ENCODE assay signal across 25 mouse cellular contexts in the genomic region with DNA sequence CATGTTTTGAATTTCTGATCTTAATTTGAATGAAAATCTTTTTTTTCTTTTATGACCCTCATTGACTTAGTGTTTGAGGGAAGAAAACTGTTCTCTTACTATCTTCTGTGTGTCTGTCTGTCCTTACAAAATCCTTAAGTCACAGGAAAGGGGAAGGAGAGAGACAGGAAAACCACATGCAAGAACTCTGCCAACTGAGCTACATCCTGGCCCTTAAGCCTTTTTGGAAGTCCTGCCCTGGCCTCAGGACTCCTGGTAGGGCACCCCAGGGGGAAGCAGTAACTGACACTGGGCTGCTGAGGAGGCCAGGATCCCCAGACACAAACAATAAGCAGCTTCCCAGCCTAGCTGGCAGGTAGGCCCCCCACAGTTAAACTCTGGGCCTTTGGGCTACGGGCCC. TPM values are rescaled to one million over a fixed set of nuclear protein-coding genes. Genes with fewer than 3 reads are reported as not detected.
DNase-seq lines count a peak whose midpoint lies in the region; ATAC-seq and TF ChIP-seq lines count a peak whose summit lies in the region.
"Had no signal": no experiment of that assay in that cellular context is flagged by ENCODE, and none has a peak within 500 bp of the region (broad histone marks: within the 10 kb centered on the region; RNA-seq: fewer than 3 reads in every experiment).

No protein-coding gene starts in this region.

- no peak for ATAC-seq in kidney, embryonic 16.5 days (ENCODE audit: low FRiP score, low TSS enrichment)
- peak; percentile 28 to 41; a peak in 1 of 4 replicates for ATAC-seq in hematopoietic stem cell, adult 5-6 weeks (replicated peaks in 1 of 2; ENCODE audit: insufficient read depth in 1 of 2, low FRiP score in 2 of 2, low TSS enrichment in 1 of 2, low read depth in 1 of 2, poor library complexity in 2 of 2, severe bottlenecking in 2 of 2)
- ATAC-seq in megakaryocyte progenitor cell, adult 5-6 weeks (replicated peaks; ENCODE audit: poor library complexity) = peak; percentile 67
- ATAC-seq in midbrain, embryonic 16.5 days = no peak
- ATAC-seq: forebrain, embryonic 15.5 days; hindbrain, embryonic 16.5 days; inflammation-experienced regulatory T-cells, adult 6 months had no signal

- DNase-seq in kidney, postnatal 14 days = no peak
- no peak for DNase-seq in layer of hippocampus, adult 2 months (ENCODE audit: low spot score in 2 of 2)
- no peak for DNase-seq in spleen, postnatal 10 days (ENCODE audit: low spot score in 2 of 2)
- DNase-seq: adrenal gland, postnatal 10 days; cerebellum, adult 2 months; cerebellum, postnatal 10 days; embryo, embryonic 11 days; heart, adult 2 months; heart, postnatal 36 days had no signal

- H3K4me3 ChIP-seq in kidney, embryonic 16.5 days (ENCODE audit: low read length) = no peak overlapping the region
- H3K4me3 ChIP-seq in bone marrow, adult 2 months (replicated peaks; ENCODE audit: control insufficient read depth, low read depth, low read length) = no peak overlapping the region
- H3K4me3 ChIP-seq in midbrain, embryonic 16.5 days (ENCODE audit: low read depth, low read length) = no peak overlapping the region
- no peak overlapping the region for H3K4me3 ChIP-seq in layer of hippocampus, adult 2 months
- H3K4me3 ChIP-seq: embryonic facial prominence, embryonic 15.5 days; erythroblast, embryonic 14.5 days; forebrain, embryonic 10.5 days; forebrain, embryonic 15.5 days; heart, adult 2 months; heart, embryonic 13.5 days; hindbrain, embryonic 12.5 days had no signal

- H3K9me3 ChIP-seq in kidney, embryonic 16.5 days (ENCODE audit: low read length) = no peaks in the 10 kb centered on the region
- no peaks in the 10 kb centered on the region for H3K9me3 ChIP-seq in midbrain, embryonic 16.5 days (replicated peaks; ENCODE audit: control insufficient read depth, low read length, poor library complexity, severe bottlenecking)
- H3K9me3 ChIP-seq: embryonic facial prominence, embryonic 15.5 days; forebrain, embryonic 10.5 days; forebrain, embryonic 15.5 days; G1E; heart, embryonic 13.5 days; hindbrain, embryonic 12.5 days had no signal

- TF ChIP-seq CTCF in bone marrow, adult 2 months (IDR thresholded peaks at IDR 0.05; ENCODE audit: control insufficient read depth, insufficient read depth, low read length) = no peak
- no peak for TF ChIP-seq CTCF in layer of hippocampus, adult 2 months (conservative IDR thresholded peaks at IDR 0.05)

- no peaks in the 10 kb centered on the region for H3K27me3 ChIP-seq in kidney, embryonic 16.5 days (ENCODE audit: insufficient read depth, low read length)
- no peaks in the 10 kb centered on the region for H3K27me3 ChIP-seq in midbrain, embryonic 16.5 days (ENCODE audit: control insufficient read depth, insufficient read depth, low read depth, low read length)
- H3K27me3 ChIP-seq: CH12.LX; embryonic facial prominence, embryonic 15.5 days; forebrain, embryonic 15.5 days; heart, embryonic 13.5 days; hindbrain, embryonic 12.5 days had no signal

- no peaks in the 10 kb centered on the region for H3K36me3 ChIP-seq in kidney, embryonic 16.5 days (ENCODE audit: insufficient read depth, low read length)
- H3K36me3 ChIP-seq in midbrain, embryonic 16.5 days (ENCODE audit: control insufficient read depth, insufficient read depth, low read length) = no peaks in the 10 kb centered on the region
- H3K36me3 ChIP-seq: embryonic facial prominence, embryonic 15.5 days; forebrain, embryonic 10.5 days; forebrain, embryonic 15.5 days; G1E; heart, embryonic 13.5 days; hindbrain, embryonic 12.5 days had no signal

- no peak overlapping the region for H3K4me2 ChIP-seq in kidney, embryonic 16.5 days (replicated peaks; ENCODE audit: low read depth, low read length)
- no peak overlapping the region for H3K4me2 ChIP-seq in midbrain, embryonic 16.5 days (ENCODE audit: low read length)
- H3K4me2 ChIP-seq: embryonic facial prominence, embryonic 15.5 days; forebrain, embryonic 15.5 days; heart, embryonic 13.5 days; hindbrain, embryonic 12.5 days had no signal

- 0 out of 2 replicates have a peak overlapping the region, but pooled peaks have one; percentile 9 for H3K9ac ChIP-seq in kidney, embryonic 16.5 days (replicated peaks; ENCODE audit: low read length)
- H3K9ac ChIP-seq in midbrain, embryonic 16.5 days (ENCODE audit: low read depth, low read length) = no peak overlapping the region
- H3K9ac ChIP-seq: embryonic facial prominence, embryonic 15.5 days; forebrain, embryonic 15.5 days; heart, embryonic 13.5 days; hindbrain, embryonic 12.5 days had no signal

- no peak for TF ChIP-seq POLR2A in bone marrow, adult 2 months (IDR thresholded peaks at IDR 0.05; ENCODE audit: borderline replicate concordance, control insufficient read depth, low read depth, low read length)

- 93% methylated on average over 1 of the region's 1 CpGs for WGBS in kidney, embryonic 16.5 days
- 20% methylated on average over 1 of the region's 1 CpGs for WGBS in bone marrow, adult 2 months
- WGBS in midbrain, embryonic 16.5 days = 61% methylated on average over 1 of the region's 1 CpGs

- H3K27ac ChIP-seq in kidney, embryonic 16.5 days (ENCODE audit: low read length) = no peak overlapping the region
- H3K27ac ChIP-seq in bone marrow, adult 2 months (ENCODE audit: control insufficient read depth, insufficient read depth, low read depth, low read length, poor library complexity) = peak overlapping the region; percentile 13
- H3K27ac ChIP-seq in midbrain, embryonic 16.5 days (ENCODE audit: low read length) = no peak overlapping the region
- no peak overlapping the region for H3K27ac ChIP-seq in layer of hippocampus, adult 2 months
- H3K27ac ChIP-seq: embryonic facial prominence, embryonic 15.5 days; forebrain, embryonic 10.5 days; forebrain, embryonic 15.5 days; heart, adult 2 months; heart, embryonic 13.5 days; hindbrain, embryonic 12.5 days had no signal

- H3K4me1 ChIP-seq in kidney, embryonic 16.5 days (ENCODE audit: insufficient read depth, low read length) = 0 out of 2 replicates have a peak, but pooled peaks cover 4% of the 10 kb centered on the region
- no peaks in the 10 kb centered on the region; the same call in 1 of the 2 replicates for H3K4me1 ChIP-seq in bone marrow, adult 2 months (ENCODE audit: control insufficient read depth, insufficient read depth, low read length)
- H3K4me1 ChIP-seq in midbrain, embryonic 16.5 days (ENCODE audit: control insufficient read depth, insufficient read depth, low read length) = no peaks in the 10 kb centered on the region
- H3K4me1 ChIP-seq: forebrain, embryonic 15.5 days; heart, embryonic 13.5 days; hindbrain, embryonic 12.5 days had no signal

RNA-seq across cellular contexts. Expression of gene Ttc21a, which starts 5.9 kb away (rescaled TPM):
- 0.20 and 0.35 TPM in 2 replicates for polyA plus RNA-seq in kidney, embryonic 16.5 days (2015; fragmentation: Nextera tagmentation; extraction: Ambion mirVana)
- polyA plus RNA-seq in bone marrow, adult 2 months (2011; ENCODE audit: insufficient read depth, insufficient read length, low replicate concordance, missing spikeins) = 1.5 and 5.0 TPM in 2 replicates
- total RNA-seq in hematopoietic stem cell, adult 5-6 weeks (2017) = 0.10 and 1.2 TPM in 2 replicates
- 2.3 and 2.4 TPM in 2 replicates for total RNA-seq in megakaryocyte progenitor cell, adult 5-6 weeks (2015)
- total RNA-seq in megakaryocyte progenitor cell, adult 5-6 weeks (2017) = 3.4 and 5.7 TPM in 2 replicates
- polyA plus RNA-seq in midbrain, embryonic 16.5 days (2015; fragmentation: Nextera tagmentation; extraction: Ambion mirVana) = 1.0 and 1.3 TPM in 2 replicates
- total RNA-seq in layer of hippocampus, adult 2 months (2021) = under 1 TPM; 0.49 to 0.92 TPM
- total RNA-seq: gastrocnemius, adult 8-10 months; heart, adult 2 months; heart, postnatal 36 days had no signal
- polyA plus RNA-seq: erythroblast, embryonic 14.5 days; inflammation-experienced regulatory T-cells, adult 6 months had no signal

RNA-seq across cellular contexts. Expression of gene Gorasp1, which starts 6.0 kb away (rescaled TPM):
- polyA plus RNA-seq in kidney, embryonic 16.5 days (2015; fragmentation: Nextera tagmentation; extraction: Ambion mirVana) = 28.0 and 29.5 TPM in 2 replicates
- polyA plus RNA-seq in bone marrow, adult 2 months (2011; ENCODE audit: insufficient read depth, insufficient read length, low replicate concordance, missing spikeins) = 2.7 and 4.6 TPM in 2 replicates
- total RNA-seq in hematopoietic stem cell, adult 5-6 weeks (2017) = 4.7 and 4.9 TPM in 2 replicates
- 7.9 and 8.7 TPM in 2 replicates for total RNA-seq in megakaryocyte progenitor cell, adult 5-6 weeks (2015)
- 5.1 and 7.4 TPM in 2 replicates for total RNA-seq in megakaryocyte progenitor cell, adult 5-6 weeks (2017)
- polyA plus RNA-seq in midbrain, embryonic 16.5 days (2015; fragmentation: Nextera tagmentation; extraction: Ambion mirVana) = 27.3 and 29.2 TPM in 2 replicates
- total RNA-seq in layer of hippocampus, adult 2 months (2021) = 10 to 100 TPM; 33.1 to 40.8 TPM

RNA-seq across cellular contexts. Expression of gene Csrnp1, which starts 41.1 kb away (rescaled TPM):
- 7.1 and 8.7 TPM in 2 replicates for polyA plus RNA-seq in kidney, embryonic 16.5 days (2015; fragmentation: Nextera tagmentation; extraction: Ambion mirVana)
- 6.4 and 19.5 TPM in 2 replicates for polyA plus RNA-seq in bone marrow, adult 2 months (2011; ENCODE audit: insufficient read depth, insufficient read length, low replicate concordance, missing spikeins)
- 51.6 and 85.3 TPM in 2 replicates for total RNA-seq in hematopoietic stem cell, adult 5-6 weeks (2017)
- 9.0 and 12.3 TPM in 2 replicates for total RNA-seq in megakaryocyte progenitor cell, adult 5-6 weeks (2015)
- total RNA-seq in megakaryocyte progenitor cell, adult 5-6 weeks (2017) = 13.3 and 18.9 TPM in 2 replicates
- polyA plus RNA-seq in midbrain, embryonic 16.5 days (2015; fragmentation: Nextera tagmentation; extraction: Ambion mirVana) = 0.75 and 1.0 TPM in 2 replicates
- 10 to 100 TPM; 13.7 TPM for total RNA-seq in layer of hippocampus, adult 2 months (2021)

RNA-seq across cellular contexts. Expression of gene Wdr48, which starts 48.6 kb away (rescaled TPM):
- polyA plus RNA-seq in kidney, embryonic 16.5 days (2015; fragmentation: Nextera tagmentation; extraction: Ambion mirVana) = 54.2 and 56.5 TPM in 2 replicates
- 18.8 and 22.3 TPM in 2 replicates for polyA plus RNA-seq in bone marrow, adult 2 months (2011; ENCODE audit: insufficient read depth, insufficient read length, low replicate concordance, missing spikeins)
- 48.0 and 55.6 TPM in 2 replicates for total RNA-seq in hematopoietic stem cell, adult 5-6 weeks (2017)
- 57.6 and 75.4 TPM in 2 replicates for total RNA-seq in megakaryocyte progenitor cell, adult 5-6 weeks (2015)
- total RNA-seq in megakaryocyte progenitor cell, adult 5-6 weeks (2017) = 49.1 and 58.6 TPM in 2 replicates
- 68.2 and 73.7 TPM in 2 replicates for polyA plus RNA-seq in midbrain, embryonic 16.5 days (2015; fragmentation: Nextera tagmentation; extraction: Ambion mirVana)
- total RNA-seq in layer of hippocampus, adult 2 months (2021) = 10 to 100 TPM; 76.5 to 84.9 TPM

Comparison
In these comparisons a context has a peak if more than half of its experiments do, and no peak if none do; other contexts are left out.
1. ATAC-seq: peak in hematopoietic stem cell, adult 5-6 weeks (2 of 2) and megakaryocyte progenitor cell, adult 5-6 weeks (single experiment); none in kidney, embryonic 16.5 days (single experiment) and midbrain, embryonic 16.5 days (single experiment).